In genomic region chr16:72221912-72222502, GRCm38 (mm10) we compare ENCODE assay signal across 10 mouse cellular contexts.
A peak's percentile ranks its signal among the peaks of the same experiment; 100 is the strongest.
DNase-seq lines count a peak whose midpoint lies in the region; ATAC-seq lines count a peak whose summit lies in the region.
"Had no signal": no experiment of that assay in that cellular context is flagged by ENCODE, and none has a peak within 500 bp of the region (broad histone marks: within the 10 kb centered on the region; RNA-seq: fewer than 3 reads in every experiment).

No protein-coding gene starts in this region.

- no peaks in the 10 kb centered on the region for H3K9me3 ChIP-seq in forebrain, embryonic 15.5 days
- H3K9me3 ChIP-seq: liver, embryonic 15.5 days had no signal

- H3K36me3 ChIP-seq in forebrain, embryonic 15.5 days = no peaks in the 10 kb centered on the region
- H3K36me3 ChIP-seq: liver, embryonic 15.5 days had no signal

- peak overlapping the region; percentile 76 for H3K27ac ChIP-seq in forebrain, embryonic 15.5 days (replicated peaks)
- H3K27ac ChIP-seq: liver, embryonic 15.5 days had no signal

- H3K9ac ChIP-seq in forebrain, embryonic 15.5 days (replicated peaks) = no peak overlapping the region
- H3K9ac ChIP-seq: liver, embryonic 15.5 days had no signal

- WGBS in forebrain, embryonic 15.5 days = 6% methylated on average over 3 of the region's 3 CpGs

- DNase-seq in left cerebral cortex, adult 9 months (ENCODE audit: low spot score in 2 of 2) = peak; percentile 3 to 14
- DNase-seq in left cerebral cortex, adult 11 months (ENCODE audit: low spot score) = no peak
- peak; percentile 14 for DNase-seq in layer of hippocampus, adult 9-11 months
- DNase-seq in retina, embryonic 14.5 days (ENCODE audit: low spot score) = peak; percentile 46
- no peak for DNase-seq in B cell, adult 2 months
- no peak for DNase-seq in heart, adult 9 months (ENCODE audit: low spot score in 2 of 2)
- DNase-seq: gastrocnemius, postnatal 10 days; thymus, adult 2 months had no signal

- no peaks in the 10 kb centered on the region for H3K27me3 ChIP-seq in forebrain, embryonic 15.5 days
- H3K27me3 ChIP-seq: liver, embryonic 15.5 days had no signal

- peak overlapping the region; percentile 10; the same call in 1 of the 2 replicates for H3K4me2 ChIP-seq in forebrain, embryonic 15.5 days (replicated peaks)
- H3K4me2 ChIP-seq: liver, embryonic 15.5 days had no signal

- peaks cover 22% of the 10 kb centered on the region for H3K4me1 ChIP-seq in forebrain, embryonic 15.5 days
- H3K4me1 ChIP-seq: liver, embryonic 15.5 days had no signal

- peak; percentile 91 for ATAC-seq in forebrain, embryonic 15.5 days (replicated peaks)

- H3K4me3 ChIP-seq in forebrain, embryonic 15.5 days = no peak overlapping the region
- H3K4me3 ChIP-seq: liver, embryonic 15.5 days had no signal

Comparison
In these comparisons a context has a peak if more than half of its experiments do, and no peak if none do; other contexts are left out.
1. DNase-seq: peak in left cerebral cortex, adult 9 months (2 of 2), layer of hippocampus, adult 9-11 months (single experiment) and retina, embryonic 14.5 days (single experiment); none in left cerebral cortex, adult 11 months (single experiment), B cell, adult 2 months (0 of 2) and heart, adult 9 months (0 of 2).